Mouse (Mus musculus): Measurements from ENCODE around the gene Psmc6. TPM values are rescaled to one million over a fixed set of nuclear protein-coding genes. Genes with fewer than 3 reads are reported as not detected.

Gene Psmc6
- polyA plus RNA-seq, 1 experiment from 2014 or later: 178 TPM

DNA sequence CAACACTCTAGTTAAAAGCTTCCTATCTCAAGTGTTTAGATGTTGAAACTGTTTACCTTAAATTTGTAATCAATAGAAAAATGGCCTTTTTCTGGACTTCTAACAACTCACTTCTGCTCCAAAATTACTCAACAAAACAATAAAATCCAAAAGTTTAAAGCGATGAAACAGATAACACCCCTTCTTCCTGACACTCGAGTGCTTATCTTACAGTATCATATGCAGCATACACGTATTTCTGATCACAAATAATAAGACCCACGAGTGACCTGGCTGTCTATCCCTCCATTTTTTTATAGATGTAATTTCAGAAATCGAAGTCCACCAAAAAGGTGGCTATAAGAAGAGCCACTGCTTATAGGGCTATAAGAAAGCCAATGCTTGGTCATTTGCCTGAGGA, 12.7 kb upstream of the Psmc6 start:
- DNase-seq (ENCODE audit: low spot score) (no peak), ATAC-seq (replicated peaks; ENCODE audit: low FRiP score) (no peak)
- Histone ChIP-seq H3K4me2 (peak overlapping the region; percentile 87), H3K36me3 (ENCODE audit: control insufficient read depth, insufficient read depth, low read length) (no peaks in the 10 kb centered on the region), H3K4me1 (replicated peaks; ENCODE audit: control insufficient read depth, insufficient read depth, low read length) (peaks cover 37% of the 10 kb centered on the region), H3K9ac (ENCODE audit: low read depth, low read length) (peak overlapping the region; percentile 96), H3K9me3 (ENCODE audit: control insufficient read depth, low read length) (no peaks in the 10 kb centered on the region), H3K27me3 (replicated peaks; ENCODE audit: control insufficient read depth, insufficient read depth, low read length) (no peaks in the 10 kb centered on the region), H3K27ac (ENCODE audit: low read depth, low read length) (peak overlapping the region; percentile 19; the same call in 1 of the 2 replicates), H3K4me3 (ENCODE audit: low read depth, low read length) (peak overlapping the region; percentile 97)
- 38% methylated on average over 5 of the region's 5 CpGs for WGBS

DNA sequence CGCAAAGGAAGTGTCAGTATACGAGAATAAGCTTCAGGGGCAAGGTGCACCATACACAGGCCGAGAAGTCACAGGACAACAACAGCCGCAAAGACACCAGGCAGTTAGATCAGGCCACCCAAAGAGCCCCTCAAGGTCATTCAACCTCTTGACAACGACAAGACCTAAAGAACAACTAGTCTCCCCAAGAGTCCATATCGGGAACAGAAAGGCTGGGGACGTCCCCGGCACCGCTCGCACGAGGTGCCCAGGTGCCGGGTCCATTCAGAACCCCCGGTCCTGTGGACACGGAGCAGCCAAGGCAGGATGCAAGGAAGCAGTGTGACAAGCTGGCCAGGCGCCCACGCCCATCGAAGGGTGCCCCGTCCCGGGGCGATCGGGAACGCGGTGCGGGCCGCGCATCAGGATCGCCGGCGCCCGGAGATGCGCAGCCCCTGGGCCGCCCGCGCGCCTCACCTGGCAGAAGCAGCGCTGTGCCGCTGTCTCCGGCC, 11.6 kb upstream of the Psmc6 start:
- no peaks in the 10 kb centered on the region for H3K27me3 ChIP-seq (replicated peaks; ENCODE audit: control insufficient read depth, insufficient read depth, low read length)
- peak overlapping the region; percentile 95 for H3K27ac ChIP-seq (ENCODE audit: low read depth, low read length)
- peak overlapping the region; percentile 87 for H3K4me2 ChIP-seq
- H3K36me3 ChIP-seq (ENCODE audit: control insufficient read depth, insufficient read depth, low read length): no peaks in the 10 kb centered on the region
- under 1% methylated on average over 37 of the region's 38 CpGs for WGBS
- DNase-seq (ENCODE audit: low spot score) (no peak), ATAC-seq (replicated peaks; ENCODE audit: low FRiP score) (peak; percentile 10)
- peak overlapping the region; percentile 96 for H3K9ac ChIP-seq (ENCODE audit: low read depth, low read length)
- no peaks in the 10 kb centered on the region for H3K9me3 ChIP-seq (ENCODE audit: control insufficient read depth, low read length)
- peaks cover 43% of the 10 kb centered on the region for H3K4me1 ChIP-seq (replicated peaks; ENCODE audit: control insufficient read depth, insufficient read depth, low read length)
- H3K4me3 ChIP-seq (ENCODE audit: low read depth, low read length): peak overlapping the region; percentile 97

DNA sequence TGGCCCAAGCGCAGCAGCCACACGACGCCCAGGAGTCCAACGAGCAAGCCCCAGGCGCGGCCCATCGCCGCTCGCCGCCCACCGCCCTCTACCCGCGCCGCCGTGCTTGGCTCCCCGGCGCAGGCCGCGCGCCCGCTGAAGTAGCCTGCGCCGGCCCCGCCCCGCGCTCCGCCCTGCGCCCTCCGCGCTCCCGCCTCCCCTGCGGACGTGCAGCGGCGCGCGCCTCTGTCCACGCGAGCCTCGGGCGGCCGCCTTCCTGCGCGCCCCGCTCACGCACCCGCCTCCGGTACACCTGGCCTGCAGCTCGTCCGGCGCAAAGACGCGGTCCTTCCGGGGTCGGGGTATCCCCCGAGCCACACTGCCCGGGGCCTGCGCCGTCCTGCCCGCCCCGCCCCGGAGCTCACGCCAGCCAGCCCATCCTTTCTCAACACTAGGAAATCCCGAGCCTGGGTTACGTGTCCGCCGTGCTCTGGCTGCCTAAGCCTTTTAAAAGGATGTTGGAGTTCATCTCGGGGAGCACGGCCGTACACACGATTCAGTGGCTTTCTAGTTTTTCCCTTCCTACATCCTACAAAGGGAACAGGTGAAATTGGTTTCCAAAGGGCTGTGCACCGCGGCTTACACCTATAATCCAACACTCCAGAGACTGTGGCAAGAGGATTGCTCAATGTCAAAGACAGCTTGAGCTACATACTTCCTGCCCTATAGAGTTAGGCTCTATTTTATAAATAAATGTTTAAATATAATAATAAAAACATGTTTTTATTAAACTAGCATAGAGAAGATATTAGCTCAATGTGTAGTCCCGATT, 11.0 kb upstream of the Psmc6 start, which contains the start of gene Ero1l:
Gene Ero1l, minus strand, starts transcription at position 346 of the 811 bp plus-strand sequence.
- Histone ChIP-seq H3K9me3 (ENCODE audit: control insufficient read depth, low read length) (no peaks in the 10 kb centered on the region), H3K9ac (ENCODE audit: low read depth, low read length) (peak within 1 kb of the TSS; percentile 96), H3K4me2 (peak within 1 kb of the TSS; percentile 87), H3K36me3 (ENCODE audit: control insufficient read depth, insufficient read depth, low read length) (no peaks in the 10 kb centered on the region), H3K4me3 (ENCODE audit: low read depth, low read length) (peak within 1 kb of the TSS; percentile 97), H3K4me1 (replicated peaks; ENCODE audit: control insufficient read depth, insufficient read depth, low read length) (peaks cover 43% of the 10 kb centered on the region), H3K27ac (ENCODE audit: low read depth, low read length) (peak within 1 kb of the TSS; percentile 95), H3K27me3 (replicated peaks; ENCODE audit: control insufficient read depth, insufficient read depth, low read length) (no peaks in the 10 kb centered on the region)
- DNase-seq (ENCODE audit: low spot score): peak; percentile 91
- ATAC-seq (replicated peaks; ENCODE audit: low FRiP score): peak; percentile 86
- WGBS: 1% methylated on average over 49 of the region's 74 CpGs

DNA sequence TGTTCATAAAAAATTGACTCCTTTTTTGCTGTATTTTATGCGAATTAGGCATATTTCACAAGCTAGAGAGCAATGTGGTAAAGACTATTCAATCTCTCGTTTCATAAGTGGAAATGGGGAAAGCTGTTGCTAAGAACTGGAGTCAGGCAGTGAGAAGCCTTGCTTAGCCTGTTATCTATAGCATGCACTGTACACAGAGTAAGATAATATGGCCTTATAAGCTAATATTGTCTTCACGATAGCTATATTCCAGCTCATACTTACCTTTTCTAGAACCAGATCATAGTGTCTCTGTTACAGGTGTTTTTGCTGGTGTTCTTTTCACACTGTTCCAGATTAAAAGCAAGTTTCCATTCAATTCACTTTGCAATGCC, 10.4 kb upstream of the Psmc6 start:
- peak overlapping the region; percentile 87 for H3K4me2 ChIP-seq
- no peaks in the 10 kb centered on the region for H3K27me3 ChIP-seq (replicated peaks; ENCODE audit: control insufficient read depth, insufficient read depth, low read length)
- peak overlapping the region; percentile 97; the same call in 1 of the 2 replicates for H3K4me3 ChIP-seq (ENCODE audit: low read depth, low read length)
- peaks cover 43% of the 10 kb centered on the region for H3K4me1 ChIP-seq (replicated peaks; ENCODE audit: control insufficient read depth, insufficient read depth, low read length)
- H3K9ac ChIP-seq (ENCODE audit: low read depth, low read length): peak overlapping the region; percentile 10; the same call in 1 of the 2 replicates
- peak; percentile 71 for ATAC-seq (replicated peaks; ENCODE audit: low FRiP score)
- H3K9me3 ChIP-seq (ENCODE audit: control insufficient read depth, low read length): no peaks in the 10 kb centered on the region
- DNase-seq (ENCODE audit: low spot score): no peak
- H3K27ac ChIP-seq (ENCODE audit: low read depth, low read length): peak overlapping the region; percentile 95
- 30% methylated on average over 3 of the region's 3 CpGs for WGBS
- H3K36me3 ChIP-seq (ENCODE audit: control insufficient read depth, insufficient read depth, low read length): no peaks in the 10 kb centered on the region

DNA sequence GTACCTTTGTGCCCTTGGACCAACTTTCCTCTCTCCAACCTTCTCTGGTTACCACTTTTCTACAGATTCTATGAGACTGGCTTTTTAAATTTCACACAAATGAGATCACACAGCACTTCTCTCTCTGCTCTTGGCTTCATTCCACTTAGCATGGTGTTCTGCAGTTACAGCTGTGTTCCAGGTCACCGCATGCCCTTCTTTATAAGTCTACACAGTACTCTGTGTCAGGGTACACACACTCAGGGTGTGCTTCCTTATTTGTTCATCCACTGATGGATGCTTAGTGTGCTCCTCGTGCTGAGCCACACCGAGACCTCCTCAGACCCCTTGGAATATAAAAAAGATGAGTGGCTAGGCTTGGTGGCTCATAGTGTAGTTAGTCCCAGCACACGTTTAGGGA, 9.5 kb upstream of the Psmc6 start:
- DNase-seq (ENCODE audit: low spot score) (no peak), ATAC-seq (replicated peaks; ENCODE audit: low FRiP score) (no peak)
- H3K9me3 ChIP-seq (ENCODE audit: control insufficient read depth, low read length): no peaks in the 10 kb centered on the region
- H3K36me3 ChIP-seq (ENCODE audit: control insufficient read depth, insufficient read depth, low read length): no peaks in the 10 kb centered on the region
- H3K4me2 ChIP-seq: no peak overlapping the region
- H3K27ac ChIP-seq (ENCODE audit: low read depth, low read length): no peak overlapping the region
- no peak overlapping the region for H3K4me3 ChIP-seq (ENCODE audit: low read depth, low read length)
- H3K4me1 ChIP-seq (replicated peaks; ENCODE audit: control insufficient read depth, insufficient read depth, low read length): peaks cover 43% of the 10 kb centered on the region
- no peaks in the 10 kb centered on the region for H3K27me3 ChIP-seq (replicated peaks; ENCODE audit: control insufficient read depth, insufficient read depth, low read length)
- 82% methylated on average over 4 of the region's 4 CpGs for WGBS
- no peak overlapping the region for H3K9ac ChIP-seq (ENCODE audit: low read depth, low read length)

DNA sequence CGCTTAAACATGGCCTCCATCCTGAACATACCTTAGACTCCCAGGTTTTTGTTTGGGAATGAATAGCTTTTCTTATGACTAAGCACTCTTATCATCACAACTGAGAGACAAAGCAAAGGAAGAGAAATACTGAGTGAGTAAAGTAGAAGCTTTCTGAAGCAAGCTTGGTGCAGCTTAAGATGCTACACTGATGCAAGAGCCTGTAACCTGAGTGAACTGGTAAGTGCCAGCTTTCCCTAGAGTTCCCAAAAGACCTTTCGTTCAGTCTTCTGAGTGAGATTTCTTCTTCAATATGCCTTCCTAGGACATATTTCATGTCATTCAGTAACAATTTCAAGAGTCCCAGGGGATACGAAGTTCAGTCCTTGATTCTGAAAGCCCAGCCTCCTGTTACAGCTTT, 8.5 kb upstream of the Psmc6 start:
- Histone ChIP-seq H3K4me1 (replicated peaks; ENCODE audit: control insufficient read depth, insufficient read depth, low read length) (peaks cover 34% of the 10 kb centered on the region), H3K27me3 (replicated peaks; ENCODE audit: control insufficient read depth, insufficient read depth, low read length) (no peaks in the 10 kb centered on the region), H3K9ac (ENCODE audit: low read depth, low read length) (peak overlapping the region; percentile 26; the same call in 1 of the 2 replicates), H3K9me3 (ENCODE audit: control insufficient read depth, low read length) (no peaks in the 10 kb centered on the region), H3K4me3 (ENCODE audit: low read depth, low read length) (no peak overlapping the region), H3K27ac (ENCODE audit: low read depth, low read length) (peak overlapping the region; percentile 78), H3K4me2 (peak overlapping the region; percentile 58), H3K36me3 (ENCODE audit: control insufficient read depth, insufficient read depth, low read length) (no peaks in the 10 kb centered on the region)
- DNase-seq (ENCODE audit: low spot score): no peak
- no peak for ATAC-seq (replicated peaks; ENCODE audit: low FRiP score)
- 75% methylated on average over 3 of the region's 3 CpGs for WGBS

DNA sequence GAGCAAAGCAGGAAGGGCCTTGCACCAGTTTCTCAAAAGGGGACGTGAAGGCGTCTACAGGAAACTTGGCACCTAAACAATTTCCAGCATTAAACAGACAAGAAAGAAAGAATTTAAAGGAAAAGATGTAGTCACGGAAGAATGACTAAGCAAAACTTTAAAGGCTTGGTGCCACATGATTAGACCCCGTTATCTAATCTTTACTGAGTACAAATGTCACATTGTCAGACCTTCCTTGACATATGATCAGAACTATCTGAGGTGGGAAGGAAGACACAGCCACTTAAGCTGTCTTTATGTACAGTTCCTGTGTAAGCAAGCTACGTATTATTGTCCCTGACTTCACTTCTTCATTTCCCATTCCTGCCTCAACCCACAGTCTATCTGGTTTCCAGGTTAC, 8.0 kb upstream of the Psmc6 start:
- DNase-seq (ENCODE audit: low spot score): no peak
- 41% methylated on average over 5 of the region's 5 CpGs for WGBS
- Histone ChIP-seq H3K36me3 (ENCODE audit: control insufficient read depth, insufficient read depth, low read length) (no peaks in the 10 kb centered on the region), H3K27me3 (replicated peaks; ENCODE audit: control insufficient read depth, insufficient read depth, low read length) (no peaks in the 10 kb centered on the region), H3K4me1 (replicated peaks; ENCODE audit: control insufficient read depth, insufficient read depth, low read length) (peaks cover 30% of the 10 kb centered on the region), H3K4me2 (peak overlapping the region; percentile 58), H3K9me3 (ENCODE audit: control insufficient read depth, low read length) (no peaks in the 10 kb centered on the region), H3K27ac (ENCODE audit: low read depth, low read length) (peak overlapping the region; percentile 78), H3K9ac (ENCODE audit: low read depth, low read length) (peak overlapping the region; percentile 35; the same call in 1 of the 2 replicates), H3K4me3 (ENCODE audit: low read depth, low read length) (no peak overlapping the region)
- peak; percentile 48 for ATAC-seq (replicated peaks; ENCODE audit: low FRiP score)

DNA sequence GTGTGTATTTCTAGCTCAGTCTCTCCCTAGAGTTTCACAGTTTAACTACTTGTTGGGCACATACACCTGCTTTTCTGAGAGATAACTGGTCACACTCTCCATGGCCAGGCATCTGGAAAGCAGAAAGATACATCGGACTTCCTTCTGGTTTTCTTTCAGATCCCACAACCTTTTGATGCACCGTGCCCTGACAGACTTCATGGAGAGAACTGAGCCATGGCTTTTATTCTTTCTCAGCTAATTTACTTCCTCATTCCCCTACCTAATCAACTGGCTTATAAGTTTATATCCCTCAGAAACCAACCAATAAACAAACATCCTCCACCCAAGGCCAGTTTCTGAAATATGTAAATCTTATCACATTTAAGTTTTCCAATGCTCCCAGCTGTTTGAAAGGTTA, 7.1 kb upstream of the Psmc6 start:
- Histone ChIP-seq H3K4me1 (replicated peaks; ENCODE audit: control insufficient read depth, insufficient read depth, low read length) (peaks cover 25% of the 10 kb centered on the region), H3K27ac (ENCODE audit: low read depth, low read length) (peak overlapping the region; percentile 78; the same call in 1 of the 2 replicates)

More for the DNA sequence above, 7.1 kb upstream of the Psmc6 start:
- Histone ChIP-seq H3K9me3 (ENCODE audit: control insufficient read depth, low read length) (no peaks in the 10 kb centered on the region), H3K4me2 (peak overlapping the region; percentile 58), H3K9ac (ENCODE audit: low read depth, low read length) (no peak overlapping the region; the same call in 1 of the 2 replicates), H3K36me3 (ENCODE audit: control insufficient read depth, insufficient read depth, low read length) (no peaks in the 10 kb centered on the region), H3K27me3 (replicated peaks; ENCODE audit: control insufficient read depth, insufficient read depth, low read length) (no peaks in the 10 kb centered on the region), H3K4me3 (ENCODE audit: low read depth, low read length) (no peak overlapping the region)
- WGBS: 73% methylated on average over 2 of the region's 2 CpGs
- DNase-seq (ENCODE audit: low spot score) (no peak), ATAC-seq (replicated peaks; ENCODE audit: low FRiP score) (no peak)

All from liver, embryonic 11.5 days (tissue).